ENCODE assay signal across 1 mouse cellular context in the genomic region with DNA sequence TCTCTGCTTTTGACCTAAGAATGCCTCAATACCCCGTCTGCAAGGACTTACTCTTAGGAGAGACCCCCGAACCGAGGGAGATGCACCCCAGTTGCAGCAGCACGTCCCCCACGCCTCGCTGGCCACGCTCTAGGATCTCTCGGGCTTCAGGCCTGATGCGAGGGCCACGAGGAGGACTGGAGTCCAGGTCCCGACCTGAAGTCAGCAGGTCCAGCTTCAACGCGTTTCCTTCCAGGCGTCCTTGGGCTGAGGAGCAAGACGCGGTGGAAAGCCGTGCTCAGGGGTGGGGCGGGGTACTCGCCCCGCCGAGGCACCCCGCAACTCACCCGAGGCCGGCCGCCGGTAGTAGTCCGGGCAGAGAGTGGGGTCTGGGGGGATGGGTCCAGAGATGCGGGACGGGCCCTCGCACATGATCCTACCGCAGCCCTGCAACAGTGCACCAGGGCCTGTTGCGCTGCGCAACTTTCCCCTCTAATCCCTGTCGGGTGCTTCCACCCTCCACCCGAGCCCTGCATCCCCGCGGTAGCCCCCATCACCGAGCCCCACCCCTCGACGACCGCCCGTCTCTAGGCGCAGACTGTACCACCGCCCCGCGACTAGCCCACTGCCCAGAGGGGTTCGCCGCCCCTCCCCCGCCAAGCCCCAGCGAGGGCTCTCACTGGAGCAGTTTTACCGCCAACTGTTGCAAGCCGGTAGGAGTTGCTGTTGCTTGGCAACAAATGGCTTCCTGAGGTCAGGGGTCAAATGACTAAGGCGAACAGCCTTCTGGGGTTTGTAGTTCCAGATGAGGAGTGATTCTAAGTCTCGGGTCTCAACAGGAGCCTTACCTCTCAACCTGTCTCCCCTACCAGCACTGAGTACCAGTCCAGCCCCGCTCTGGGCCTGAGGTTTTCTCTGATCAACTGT.
A peak's percentile ranks its signal among the peaks of the same experiment; 100 is the strongest.
TF ChIP-seq lines count a peak whose summit lies in the region.

A gene (plus strand): TSS at position 158 of the 906 bp plus-strand sequence.
A gene (minus strand): TSS at position 713 of the 906 bp plus-strand sequence.

TF ChIP-seq in MEL, 35 proteins besides CTCF, POLR2A, EP300 and RAD21 (continued from another document):
- TF ChIP-seq MYC (IDR thresholded peaks at IDR 0.05; ENCODE audit: low read depth, low read length) (no peak), MYB (IDR thresholded peaks at IDR 0.05; ENCODE audit: low read depth, low read length) (peak; percentile 43; the same call in 1 of the 2 replicates), RCOR1 (IDR thresholded peaks at IDR 0.05; ENCODE audit: low read depth, low read length) (no peak), SIN3A (IDR thresholded peaks at IDR 0.05; ENCODE audit: low read length) (peak; percentile 99), HCFC1 (IDR thresholded peaks at IDR 0.05; ENCODE audit: low read depth, low read length) (peak; percentile 99), KAT2A (conservative IDR thresholded peaks at IDR 0.05; ENCODE audit: low read depth, low read length) (peak; percentile 97), ZC3H11A (IDR thresholded peaks at IDR 0.05; ENCODE audit: low read depth, low read length) (no peak), ZNF384 (IDR thresholded peaks at IDR 0.05; ENCODE audit: low read depth, low read length) (no peak), MEF2A (IDR thresholded peaks at IDR 0.05; ENCODE audit: extremely low read depth, insufficient replicate concordance, low read depth, low read length, poor library complexity, severe bottlenecking) (no peak), POLR2AphosphoS2 (IDR thresholded peaks at IDR 0.05; ENCODE audit: low read length) (no peak), UBTF (IDR thresholded peaks at IDR 0.05; ENCODE audit: borderline replicate concordance, insufficient read depth, low read depth, low read length) (no peak), MXI1 (IDR thresholded peaks at IDR 0.05; ENCODE audit: low read depth, low read length) (peak; percentile 77), NRF1 (IDR thresholded peaks at IDR 0.05; ENCODE audit: insufficient read depth, low read depth, low read length, poor library complexity, severe bottlenecking) (peak; percentile 20; the same call in 1 of the 2 replicates)
